Mouse (Mus musculus): ENCODE results near the gene Tymp.
A peak's percentile ranks its signal among the peaks of the same experiment; 100 is the strongest.

Gene Tymp

GRCm38 (mm10) chr15:89373762-89374248 is 3.0 kb downstream of the Tymp start, which contains the start of gene Sco2:
Gene Sco2 (minus strand): TSS chr15:89373846.
- DNase-seq = peak; percentile 88 to 92

- peak; percentile 86 to 91 for DNase-seq
Observed at GRCm38 (mm10) chr15:89373027-89373761, 3.6 kb downstream of the Tymp start.

GRCm38 (mm10) chr15:89372536-89372935 is 4.3 kb downstream of the Tymp start:
- no peak for DNase-seq

GRCm38 (mm10) chr15:89372068-89372467 is 4.8 kb downstream of the Tymp start:
- no peak for DNase-seq

GRCm38 (mm10) chr15:89365141-89365551 is 11.7 kb downstream of the Tymp start:
- DNase-seq = no peak

- DNase-seq = peak; percentile 69 to 83
Observed at GRCm38 (mm10) chr15:89363051-89363450, 13.8 kb downstream of the Tymp start.

- no peak for DNase-seq
Observed at GRCm38 (mm10) chr15:89358784-89359183, 18.1 kb downstream of the Tymp start.

GRCm38 (mm10) chr15:89356372-89356771 is 20.5 kb downstream of the Tymp start:
- peak; percentile 56 to 65 for DNase-seq

- DNase-seq = peak; percentile 94 to 96
Observed at GRCm38 (mm10) chr15:89355241-89356187, 21.3 kb downstream of the Tymp start, which contains the start of the genes Lmf2 and Ncaph2. Gene Lmf2 (minus strand): TSS chr15:89355659. Gene Ncaph2 (plus strand): TSS chr15:89355719.

- DNase-seq = no peak
Observed at GRCm38 (mm10) chr15:89354455-89354854, 22.4 kb downstream of the Tymp start.

GRCm38 (mm10) chr15:89353837-89354236 is 23.0 kb downstream of the Tymp start:
- DNase-seq = no peak

- no peak for DNase-seq
Observed at GRCm38 (mm10) chr15:89352795-89353194, 24.0 kb downstream of the Tymp start.

- no peak for DNase-seq
Observed at GRCm38 (mm10) chr15:89352054-89352453, 24.8 kb downstream of the Tymp start.

- DNase-seq = no peak
Observed at GRCm38 (mm10) chr15:89351302-89351701, 25.5 kb downstream of the Tymp start.

GRCm38 (mm10) chr15:89350447-89350846 is 26.4 kb downstream of the Tymp start:
- DNase-seq = peak in 1 of 2 experiments; percentile 38

- DNase-seq = no peak
Observed at GRCm38 (mm10) chr15:89343325-89343724, 33.5 kb downstream of the Tymp start.

- DNase-seq = no peak
Observed at GRCm38 (mm10) chr15:89341678-89342077, 35.2 kb downstream of the Tymp start.

GRCm38 (mm10) chr15:89340136-89340535 is 36.7 kb downstream of the Tymp start:
- DNase-seq = no peak

GRCm38 (mm10) chr15:89339696-89340095 is 37.1 kb downstream of the Tymp start:
- DNase-seq = no peak

GRCm38 (mm10) chr15:89336422-89336821 is 40.4 kb downstream of the Tymp start:
- DNase-seq = no peak

GRCm38 (mm10) chr15:89334774-89335537 is 41.9 kb downstream of the Tymp start:
- no peak for DNase-seq

GRCm38 (mm10) chr15:89334271-89334670 is 42.6 kb downstream of the Tymp start, which contains the start of gene Miox:
Gene Miox (plus strand): TSS chr15:89334398.
- no peak for DNase-seq

Measured in lung, adult 18-20 months (tissue).